Mouse (Mus musculus) gastrocnemius, adult 2 months (tissue): ENCODE data around the gene Afdn. TPM values are rescaled to one million over a fixed set of nuclear protein-coding genes. Genes with fewer than 3 reads are reported as not detected.
A peak's percentile ranks its signal among the peaks of the same experiment; 100 is the strongest.

Source experiments
- DNase-seq: peaks from one replicate; pipeline ENCODE4 v3.0.0; 2022
- H3K27ac ChIP-seq: fragments of 200-600 bp; 2 replicates; pipeline ENCODE4 v1.8.1; 2022; ENCODE audit warnings: mild to moderate bottlenecking
- H3K4me3 ChIP-seq: fragments of 200-600 bp; 2 replicates; pipeline ENCODE4 v1.8.1; 2022; ENCODE audit warnings: mild to moderate bottlenecking, moderate library complexity
- CTCF ChIP-seq: fragments of 200-600 bp; IDR thresholded peaks from 2 replicates; pipeline ENCODE4 v1.8.1; 2022; ENCODE audit warnings: antibody characterized with exemption, mild to moderate bottlenecking, moderate library complexity
- intact Hi-C: fragments of 180-260 bp; cut with DNase I; formaldehyde crosslinking; loops from one replicate; pipeline ENCODE4 v1.15.1; 2025
- total RNA-seq, 2 experiments: library from RNA; stranded (reverse); gene quantifications; 2 replicates each; pipeline ENCODE4 v1.2.3; 2021

The Afdn gene
- total RNA-seq, 2 experiments from 2014 or later, result 33.3 to 45.6 TPM

DNA sequence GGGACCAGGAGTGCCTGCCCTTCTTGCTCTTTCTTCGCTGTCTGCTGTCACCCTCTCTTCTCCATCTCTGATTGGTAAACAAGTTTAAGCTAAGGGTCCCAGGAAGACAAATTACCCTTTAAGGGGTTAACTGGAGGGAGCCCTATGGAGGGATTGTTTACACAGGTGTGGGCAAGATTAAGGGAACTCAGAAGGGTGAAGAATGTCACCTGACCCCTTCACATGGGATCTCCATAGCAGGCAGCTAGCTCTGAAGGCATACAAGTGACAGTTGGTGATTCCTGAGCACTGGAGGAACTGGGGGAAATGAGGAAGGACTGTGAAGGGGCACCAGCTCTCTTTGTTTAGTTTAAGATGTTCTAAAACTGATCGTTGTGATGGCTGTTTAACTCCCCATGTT is 18.0 kb upstream of the Afdn start:
- H3K27ac ChIP-seq, result no peak overlapping the region
- no peak for DNase-seq
- H3K4me3 ChIP-seq, result no peak overlapping the region
- intact Hi-C loops, result no loop called here
- no peak for TF ChIP-seq CTCF

DNA sequence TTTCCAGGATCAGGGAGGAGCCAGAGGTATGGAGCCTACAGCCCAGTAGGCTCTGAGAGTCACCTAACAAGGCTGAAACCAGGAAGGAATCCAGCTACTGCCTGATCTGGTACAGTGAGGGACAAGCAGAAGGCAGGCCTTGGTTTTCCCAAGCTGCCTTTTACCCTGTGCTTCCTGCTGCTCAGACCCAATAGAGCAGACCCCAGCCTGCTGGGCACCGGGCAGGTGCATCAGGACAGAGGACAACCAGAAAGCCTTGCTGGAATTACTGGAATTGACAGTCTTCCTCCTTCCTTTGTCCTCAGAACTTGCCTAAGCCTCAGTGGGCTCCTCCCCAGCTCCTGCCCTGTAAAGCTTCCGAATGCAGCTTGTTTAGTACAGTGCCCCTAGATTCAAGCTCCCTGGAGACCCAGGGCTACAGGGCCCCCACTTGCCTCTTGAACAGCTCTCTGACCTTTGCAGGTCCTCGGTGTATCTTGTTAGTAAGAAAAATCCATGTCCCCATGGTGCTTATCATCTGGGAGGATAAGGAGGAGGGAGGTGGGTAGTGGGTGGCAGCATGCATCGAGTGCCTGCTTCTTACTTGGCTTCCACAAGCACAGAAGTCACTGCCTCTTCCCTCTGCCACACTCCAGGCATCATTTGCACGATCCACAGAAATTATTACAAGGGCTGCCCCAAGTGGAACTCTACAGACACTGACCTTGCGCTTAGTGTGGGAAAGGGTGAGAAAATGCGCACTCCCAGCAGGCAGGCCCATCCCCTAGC is 17.2 kb upstream of the Afdn start:
- TF ChIP-seq CTCF, result no peak

DNA sequence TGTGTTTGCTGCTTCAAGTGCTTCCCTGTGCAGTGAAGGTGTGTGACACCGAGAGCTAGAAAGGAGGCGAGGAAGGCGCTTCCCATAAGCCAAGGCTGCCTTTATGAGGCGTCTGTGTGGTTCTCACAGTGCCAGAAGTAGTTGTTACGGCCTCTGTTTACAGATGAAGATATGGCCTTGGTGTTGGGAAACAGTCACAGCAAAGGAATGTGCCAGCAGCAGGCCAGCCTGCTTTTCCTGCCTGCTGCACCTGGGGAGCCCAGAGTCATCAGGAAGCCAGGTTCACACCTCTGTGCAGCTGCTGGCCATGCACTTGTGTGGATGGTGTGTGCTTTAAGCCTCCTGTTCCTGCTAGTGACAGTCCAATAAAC is 16.6 kb upstream of the Afdn start:
- no peak for DNase-seq
- Histone ChIP-seq H3K4me3 (no peak overlapping the region), H3K27ac (no peak overlapping the region)
- intact Hi-C loops, result no loop called here
- no peak for TF ChIP-seq CTCF

More for the DNA sequence above, 17.2 kb upstream of the Afdn start:
- DNase-seq, result no peak
- intact Hi-C loops, result no loop called here
- no peak overlapping the region for H3K27ac ChIP-seq
- no peak overlapping the region for H3K4me3 ChIP-seq

GRCm38 (mm10) chr17:13744219-13744618 is 16.1 kb upstream of the Afdn start:
- Histone ChIP-seq H3K4me3 (no peak overlapping the region), H3K27ac (no peak overlapping the region)
- TF ChIP-seq CTCF, result no peak
- DNase-seq, result no peak
- intact Hi-C loops, result no loop called here

- TF ChIP-seq CTCF, result no peak
- intact Hi-C loops, result no loop called here
- H3K27ac ChIP-seq, result no peak overlapping the region
- no peak overlapping the region for H3K4me3 ChIP-seq
- peak; percentile 39 for DNase-seq
Observed at GRCm38 (mm10) chr17:13744824-13745223, 15.5 kb upstream of the Afdn start.

DNA sequence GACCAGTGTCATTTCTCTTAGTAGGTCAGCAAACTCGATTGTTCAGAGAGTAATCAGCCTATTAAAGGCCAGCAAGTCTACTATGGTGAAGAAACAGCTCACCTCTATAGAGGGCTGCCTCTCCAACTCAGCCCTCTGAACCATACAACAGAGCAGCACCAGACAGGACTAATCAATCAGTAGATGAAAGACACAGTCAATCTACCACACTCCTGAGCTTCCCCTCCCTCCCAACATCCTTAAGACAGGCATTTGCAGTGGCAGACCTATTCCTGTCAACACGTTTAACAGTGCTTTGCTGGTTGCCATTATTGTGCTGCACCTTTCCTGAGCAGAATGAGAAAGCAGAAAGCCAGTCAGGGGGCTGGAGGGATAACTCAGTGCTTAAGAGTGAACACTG is 15.0 kb upstream of the Afdn start:
- intact Hi-C loops, result no loop called here
- no peak overlapping the region for H3K27ac ChIP-seq
- H3K4me3 ChIP-seq, result no peak overlapping the region
- TF ChIP-seq CTCF, result no peak
- no peak for DNase-seq

DNA sequence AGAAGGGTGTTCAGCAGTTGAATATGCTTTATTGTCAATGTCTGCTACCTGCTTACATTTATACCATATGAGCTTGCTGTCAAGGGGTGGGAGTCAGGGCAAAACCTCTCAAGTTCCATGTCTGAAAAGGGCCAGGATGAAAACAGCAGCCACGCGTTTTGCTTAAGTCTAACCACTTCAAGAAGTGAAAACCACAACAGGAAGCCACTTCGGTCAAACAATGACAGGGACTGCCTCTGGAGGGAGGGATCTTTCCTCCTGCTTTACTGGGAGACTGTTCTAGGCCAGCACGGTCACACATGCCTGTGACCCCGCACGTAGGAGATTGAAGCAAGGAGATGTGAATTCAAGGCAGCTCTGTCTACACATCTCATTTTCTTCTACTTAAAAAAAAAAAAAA is 14.0 kb upstream of the Afdn start:
- no peak for TF ChIP-seq CTCF
- intact Hi-C loops, result no loop called here
- no peak overlapping the region for H3K27ac ChIP-seq
- DNase-seq, result no peak
- H3K4me3 ChIP-seq, result no peak overlapping the region

GRCm38 (mm10) chr17:13747681-13748080 is 12.7 kb upstream of the Afdn start:
- intact Hi-C loops, result no loop called here
- no peak overlapping the region for H3K27ac ChIP-seq
- H3K4me3 ChIP-seq, result no peak overlapping the region
- no peak for DNase-seq
- TF ChIP-seq CTCF, result no peak

GRCm38 (mm10) chr17:13749027-13749426 is 11.3 kb upstream of the Afdn start:
- DNase-seq, result no peak
- intact Hi-C loops, result no loop called here
- Histone ChIP-seq H3K27ac (no peak overlapping the region), H3K4me3 (no peak overlapping the region)
- no peak for TF ChIP-seq CTCF

- no peak for TF ChIP-seq CTCF
- DNase-seq, result no peak
- Histone ChIP-seq H3K4me3 (no peak overlapping the region), H3K27ac (no peak overlapping the region)
- intact Hi-C loops, result no loop called here
Observed at GRCm38 (mm10) chr17:13753918-13754317, 6.4 kb upstream of the Afdn start.

- intact Hi-C loops, result loop anchor here (5.0 kb wide), 1 partner anchor 68 kb away; no protein-coding TSS in a partner anchor
- no peak for TF ChIP-seq CTCF
- DNase-seq, result no peak
- Histone ChIP-seq H3K27ac (no peak overlapping the region), H3K4me3 (no peak overlapping the region)
Observed at GRCm38 (mm10) chr17:13754940-13755339, 5.4 kb upstream of the Afdn start.

DNA sequence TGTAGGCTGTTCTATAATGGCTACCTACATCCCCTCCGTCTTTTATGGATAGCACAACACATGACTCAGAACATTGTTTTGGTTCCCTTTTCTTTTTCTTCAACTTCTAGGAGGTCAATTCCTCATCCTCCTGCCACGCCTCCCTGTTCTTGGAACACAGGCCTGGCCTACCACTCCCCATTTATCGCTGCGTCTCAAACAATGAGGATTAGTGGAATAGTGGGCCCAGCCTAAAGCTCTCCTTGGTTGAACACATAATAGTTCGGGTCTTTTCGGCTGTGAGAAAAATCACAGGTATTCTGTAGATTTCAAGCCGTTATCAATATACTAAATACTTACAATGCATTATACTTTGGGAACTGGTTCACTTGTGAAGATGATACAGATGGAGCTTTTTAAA is 1.8 kb upstream of the Afdn start:
- TF ChIP-seq CTCF, result no peak
- no peak for DNase-seq
- intact Hi-C loops, result loop anchor here (5.0 kb wide), 1 partner anchor 71 kb away; no protein-coding TSS in a partner anchor
- Histone ChIP-seq H3K4me3 (peak overlapping the region; percentile 96; the same call in 1 of the 2 replicates), H3K27ac (no peak overlapping the region)

DNA sequence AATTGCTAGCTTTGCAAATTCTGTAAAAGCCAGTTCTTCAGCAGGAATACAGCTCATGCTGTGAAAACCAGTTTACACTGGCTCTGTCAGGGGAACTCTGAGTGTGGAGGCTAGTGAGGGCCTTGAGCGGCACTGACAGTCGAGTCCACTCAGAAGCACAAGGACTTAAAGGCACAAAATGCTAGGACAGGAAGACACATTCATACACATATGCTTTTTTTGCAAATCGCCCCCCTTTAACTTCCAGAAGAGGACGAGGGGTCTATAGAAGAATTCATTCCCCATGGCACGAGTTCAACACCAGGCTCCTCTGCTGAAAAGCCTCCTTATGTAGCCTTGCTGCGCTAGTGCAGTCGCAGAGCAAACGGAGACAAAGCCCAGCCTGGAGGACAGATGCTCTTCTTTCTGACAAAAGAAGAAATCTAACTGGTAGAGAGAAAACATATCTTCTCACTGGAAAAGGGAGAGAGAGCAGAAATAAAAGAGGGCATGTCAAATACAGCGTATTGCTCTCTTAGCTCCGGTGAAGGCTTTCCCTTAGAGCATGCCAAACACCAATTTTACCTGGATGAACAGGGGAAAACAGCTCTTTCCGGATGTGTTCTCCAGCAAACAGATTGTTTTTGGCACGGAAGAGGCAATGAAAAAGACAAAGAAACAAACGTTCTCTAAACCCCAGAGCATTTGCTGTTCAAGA is 1.0 kb upstream of the Afdn start:
- no peak for DNase-seq
- peak overlapping the region; percentile 96 for H3K4me3 ChIP-seq
- H3K27ac ChIP-seq, result peak overlapping the region; percentile 81
- intact Hi-C loops, result loop anchor here (5.0 kb wide), 1 partner anchor 72 kb away; no protein-coding TSS in a partner anchor
- TF ChIP-seq CTCF, result no peak
